Mouse (Mus musculus): ENCODE results near the gene Acnat2.
"Not testable (repeated sequence)": the region's sequence is repeated elsewhere in the genome, so short reads cannot be mapped to it uniquely, and the experiment has no call there.

The Acnat2 gene

DNA sequence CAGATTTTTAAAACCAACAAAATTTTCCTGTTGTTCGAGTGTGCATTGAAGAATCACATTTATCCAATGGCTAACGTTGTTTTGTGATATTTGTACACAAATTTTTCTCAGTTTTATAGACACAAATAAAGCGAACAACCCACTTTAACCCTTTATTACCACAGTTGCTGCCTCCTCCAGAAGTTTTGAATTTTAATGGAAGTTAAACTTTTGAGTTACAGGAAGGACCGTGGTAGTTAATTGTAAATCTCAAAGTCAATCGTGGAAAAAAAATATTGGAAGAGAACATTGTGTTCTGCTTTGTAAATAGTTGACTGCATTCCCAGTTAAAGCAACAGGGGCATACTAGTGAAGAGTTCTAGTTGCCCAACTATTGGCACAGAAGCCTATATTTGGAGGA is at the start of gene Acnat2:
Gene Acnat2 (minus strand): TSS at position 195 of the 400 bp plus-strand sequence.
- not testable (repeated sequence) for DNase-seq (ENCODE audit: low read depth, low spot score)

DNA sequence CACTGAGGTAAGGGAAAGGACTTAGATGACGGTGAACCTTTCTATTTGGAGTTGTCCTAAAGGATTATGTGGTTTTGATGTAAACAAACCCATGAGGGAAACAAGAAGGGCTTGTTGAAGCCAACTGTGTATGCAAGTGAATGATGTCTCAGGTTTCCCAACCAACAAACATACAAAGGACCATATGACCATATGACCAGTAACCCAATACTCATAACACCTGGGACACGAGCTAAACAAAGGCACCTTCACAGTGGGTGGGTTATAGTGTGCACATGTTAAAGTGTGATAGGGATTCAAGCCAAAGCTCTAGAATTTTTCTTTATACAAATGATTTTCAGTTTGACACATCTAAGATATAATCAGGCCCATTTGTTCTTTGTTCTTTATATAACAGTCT is 48.2 kb upstream of the Acnat2 start:
- DNase-seq (ENCODE audit: low read depth, low spot score) = no peak

DNA sequence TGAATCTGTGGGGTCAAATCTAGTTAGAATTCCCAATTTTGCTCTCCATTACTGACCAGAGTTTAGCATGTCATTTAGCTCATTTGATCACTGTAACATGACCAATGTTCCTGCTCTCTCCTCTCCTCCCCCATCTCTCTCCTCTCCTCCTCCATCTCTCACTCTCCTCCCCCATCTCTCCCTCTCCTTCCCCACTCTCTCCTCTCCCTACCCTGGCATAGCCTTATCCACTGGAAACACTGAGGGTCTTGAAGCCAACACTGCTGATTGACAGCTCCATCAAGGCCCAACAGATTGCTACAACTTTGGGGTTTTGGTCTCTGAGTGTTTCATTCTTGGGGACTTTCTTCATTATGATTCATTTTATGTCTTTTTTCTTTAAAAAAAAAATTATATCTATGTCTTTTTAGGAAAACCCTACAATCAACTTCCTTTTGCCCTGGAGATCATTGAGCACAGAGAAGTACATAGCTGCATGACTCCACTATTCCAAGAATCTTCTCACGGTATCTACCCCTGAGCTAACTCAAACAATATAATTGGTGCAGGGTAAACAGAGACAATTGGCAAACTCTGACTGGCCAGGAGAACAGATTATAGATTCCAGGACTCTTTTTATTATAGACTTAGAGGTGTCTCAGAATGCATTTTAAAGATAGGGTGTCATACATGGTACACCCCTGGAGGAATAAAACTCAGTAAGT is 44.0 kb upstream of the Acnat2 start:
- no peak for DNase-seq (ENCODE audit: low read depth, low spot score)

GRCm38 (mm10) chr4:49451133-49451847 is 43.3 kb upstream of the Acnat2 start:
- DNase-seq (ENCODE audit: low read depth, low spot score) = not testable (repeated sequence)

DNA sequence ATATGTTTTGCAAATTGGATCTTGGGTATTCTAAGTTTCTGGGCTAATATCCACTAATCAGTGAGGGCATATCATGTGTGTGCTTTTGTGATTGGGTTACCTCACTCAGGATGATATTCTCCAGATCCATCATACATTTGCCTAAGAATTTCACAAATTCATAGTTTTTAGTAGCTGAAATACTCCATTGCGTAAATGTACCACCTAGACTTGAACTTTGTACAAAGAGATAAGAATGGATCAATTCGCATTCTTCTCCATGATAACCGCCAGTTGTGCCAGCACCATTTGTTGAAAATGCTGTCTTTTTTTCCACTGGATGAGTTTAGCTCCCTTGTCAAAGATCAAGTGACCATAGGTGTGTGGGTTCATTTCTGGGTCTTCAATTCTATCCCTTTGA is 29.0 kb upstream of the Acnat2 start:
- DNase-seq (ENCODE audit: low read depth, low spot score) = not testable (repeated sequence)

DNA sequence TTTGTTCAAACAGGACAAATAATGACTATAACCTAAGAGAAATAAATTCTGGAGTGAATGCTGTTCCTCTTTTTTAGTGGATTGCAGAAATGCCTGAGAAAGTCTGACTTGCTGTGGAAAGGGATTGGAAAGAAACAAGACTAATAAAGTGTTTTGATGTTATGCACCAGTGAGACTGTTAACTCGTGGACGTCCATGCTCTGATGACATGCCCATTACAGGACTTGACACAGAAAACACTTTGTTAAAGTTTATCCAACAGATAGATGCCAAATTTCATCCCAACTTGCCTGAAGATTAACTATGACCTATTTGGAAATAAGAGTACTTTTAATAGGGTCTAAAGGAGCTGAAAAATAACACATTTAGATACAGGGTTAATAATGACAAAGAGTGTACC is 2.2 kb upstream of the Acnat2 start:
- not testable (repeated sequence) for DNase-seq (ENCODE audit: low read depth, low spot score)

- DNase-seq (ENCODE audit: low read depth, low spot score) = no peak
These were observed 21.1 kb downstream of the Acnat2 start for GRCm38 (mm10) chr4:49386873-49387272.

DNA sequence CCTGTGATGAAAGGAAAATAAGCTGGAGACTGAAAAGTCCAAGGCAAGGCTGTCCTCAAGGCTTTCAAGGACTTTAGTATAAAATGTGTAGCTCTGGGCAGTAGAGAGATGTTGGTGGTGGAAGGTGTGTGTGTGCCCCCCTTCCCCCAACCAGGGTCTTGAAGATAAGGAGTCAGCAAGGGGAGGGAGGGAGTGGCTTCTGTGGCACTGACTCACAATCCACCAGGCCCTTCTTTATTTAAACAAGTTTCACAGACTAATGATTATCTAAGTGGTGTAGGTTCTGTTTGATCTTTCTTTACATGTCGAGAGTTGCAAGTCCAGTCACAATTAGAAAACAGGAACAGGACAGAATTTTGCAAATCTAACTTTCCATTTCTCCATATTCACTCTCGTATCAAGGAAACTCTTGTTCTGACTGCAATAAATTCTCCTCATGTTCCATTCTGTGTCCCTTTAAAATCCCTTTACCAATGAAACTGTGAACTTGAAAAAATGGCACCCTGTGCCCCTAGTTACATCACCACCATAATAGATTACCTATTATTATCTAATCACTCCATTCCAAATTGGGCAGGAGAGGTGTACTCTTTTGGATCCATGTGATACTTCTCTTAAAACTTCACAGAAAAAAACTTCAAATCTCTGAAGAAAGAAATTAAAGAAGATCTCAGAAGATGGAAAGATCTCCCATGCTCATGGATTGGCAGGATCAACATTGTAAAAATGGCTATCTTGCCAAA is 24.2 kb downstream of the Acnat2 start:
- DNase-seq (ENCODE audit: low read depth, low spot score) = not testable (repeated sequence)

- not testable (repeated sequence) for DNase-seq (ENCODE audit: low read depth, low spot score)
These were observed 39.9 kb downstream of the Acnat2 start for GRCm38 (mm10) chr4:49368046-49368445.

DNA sequence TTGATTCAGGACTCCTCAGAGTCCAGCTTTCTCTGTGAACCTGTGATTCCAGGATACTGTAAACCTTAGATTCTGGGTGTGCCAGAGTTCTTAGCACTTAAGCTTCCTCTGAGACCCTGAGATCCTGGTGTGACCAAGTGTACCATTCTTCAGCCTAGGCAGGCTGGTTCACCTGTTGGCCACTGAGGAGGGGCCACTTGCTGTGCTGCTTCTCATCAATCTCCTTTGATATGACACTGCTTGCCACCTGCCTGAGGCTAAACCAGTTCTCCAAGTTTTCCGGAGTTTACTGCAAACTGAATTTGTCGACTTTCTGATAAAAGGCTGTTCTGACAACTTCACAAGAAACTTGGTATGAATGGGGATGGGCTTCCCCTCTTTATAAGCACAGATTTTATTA is 50.9 kb downstream of the Acnat2 start:
- no peak for DNase-seq (ENCODE audit: low read depth, low spot score)

DNA sequence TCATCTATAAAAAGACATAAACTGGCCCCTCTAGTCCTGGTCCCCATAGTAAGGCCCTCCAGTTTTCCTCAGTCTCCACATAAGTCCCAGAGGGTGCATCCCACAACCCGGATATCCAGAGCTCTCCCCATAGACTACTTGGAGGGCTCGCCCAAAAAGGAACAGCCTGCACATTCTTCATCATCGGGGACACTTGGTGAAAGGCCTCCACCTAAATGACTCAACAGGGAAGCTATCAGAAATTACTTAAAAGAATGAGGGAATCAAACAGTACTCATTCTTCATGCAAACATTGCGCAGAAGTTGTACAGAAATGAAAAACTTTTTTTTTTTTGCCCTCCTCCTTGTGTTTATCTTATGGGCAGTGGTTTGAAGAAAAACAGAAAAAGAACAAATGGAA is 57.5 kb downstream of the Acnat2 start:
- no peak for DNase-seq (ENCODE audit: low read depth, low spot score)

DNA sequence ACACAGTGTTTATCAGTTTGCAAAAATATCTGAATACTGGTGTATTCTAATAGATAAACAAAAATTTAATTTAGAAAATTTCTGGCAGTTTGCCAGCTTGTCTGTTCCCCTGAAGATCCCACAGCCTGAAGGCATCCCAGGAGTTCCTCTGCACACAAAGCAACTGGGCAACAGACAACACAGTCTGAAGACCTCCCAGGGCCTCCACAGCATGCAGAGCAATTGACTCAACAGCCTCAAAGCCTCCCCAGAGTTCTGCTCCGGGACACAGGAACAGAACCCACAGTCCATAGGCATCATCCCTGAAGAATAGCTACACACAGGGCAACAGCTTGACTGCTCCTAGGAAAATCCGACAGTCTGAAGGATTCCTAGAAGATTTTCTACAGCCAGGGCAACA is 59.3 kb downstream of the Acnat2 start:
- DNase-seq (ENCODE audit: low read depth, low spot score) = no peak

DNA sequence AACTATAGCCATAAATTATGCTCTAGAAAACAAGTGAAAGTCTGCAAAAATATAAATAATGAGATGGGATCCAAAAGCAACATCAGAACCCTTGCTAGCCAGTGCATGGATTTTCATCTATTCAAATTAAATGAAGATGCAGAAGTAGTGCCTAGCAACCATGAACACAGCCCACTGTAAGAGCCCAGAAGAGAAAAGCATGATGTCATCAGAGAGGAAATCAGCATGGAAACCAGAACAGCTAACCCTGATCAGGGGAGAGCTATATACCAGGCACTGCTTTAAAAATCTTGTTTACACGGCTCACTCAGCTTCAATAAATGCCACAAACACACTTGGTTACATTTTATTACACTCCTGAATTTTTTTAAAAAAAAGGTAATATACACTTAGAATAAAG is 60.0 kb downstream of the Acnat2 start:
- DNase-seq (ENCODE audit: low read depth, low spot score) = not testable (repeated sequence)

DNA sequence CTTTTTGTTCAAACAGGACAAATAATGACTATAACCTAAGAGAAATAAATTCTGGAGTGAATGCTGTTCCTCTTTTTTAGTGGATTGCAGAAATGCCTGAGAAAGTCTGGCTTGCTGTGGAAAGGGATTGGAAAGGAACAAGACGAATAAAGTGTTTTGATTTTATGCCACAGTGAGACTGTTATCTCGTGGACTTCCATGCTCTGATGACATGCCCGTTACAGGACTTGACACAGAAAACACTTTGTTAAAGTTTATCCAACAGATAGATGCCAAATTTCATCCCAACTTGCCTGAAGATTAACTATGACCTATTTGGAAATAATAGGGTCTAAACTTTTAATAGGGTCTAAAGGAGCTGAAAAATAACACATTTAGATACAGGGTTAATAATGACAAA is 67.9 kb downstream of the Acnat2 start:
- DNase-seq (ENCODE audit: low read depth, low spot score) = not testable (repeated sequence)

GRCm38 (mm10) chr4:49337949-49338348 is 70.0 kb downstream of the Acnat2 start:
- DNase-seq (ENCODE audit: low read depth, low spot score) = not testable (repeated sequence)
